In genomic region chr14:54942479-54942878, GRCm38 (mm10) we compare ENCODE assay signal across 23 mouse cellular contexts. TPM values are rescaled to one million over a fixed set of nuclear protein-coding genes. Genes with fewer than 3 reads are reported as not detected.
"Had no signal": no experiment of that assay in that cellular context is flagged by ENCODE, and none has a peak within 500 bp of the region (broad histone marks: within the 10 kb centered on the region; RNA-seq: fewer than 3 reads in every experiment).

No protein-coding gene starts in this region.

- H3K4me2 ChIP-seq: lung, embryonic 15.5 days; midbrain, embryonic 11.5 days; midbrain, embryonic 13.5 days; midbrain, embryonic 15.5 days; neural tube, embryonic 12.5 days; stomach, embryonic 15.5 days had no signal

- H3K4me3 ChIP-seq: lung, embryonic 15.5 days; megakaryocyte, embryonic 14.5 days; midbrain, embryonic 13.5 days; midbrain, embryonic 15.5 days; neural tube, embryonic 12.5 days; stomach, embryonic 15.5 days had no signal

- H3K27ac ChIP-seq: lung, embryonic 15.5 days; macrophage; midbrain, embryonic 13.5 days; midbrain, embryonic 15.5 days; neural tube, embryonic 12.5 days; stomach, embryonic 15.5 days; stomach, postnatal 0 days had no signal

- ATAC-seq: lung, postnatal 0 days; midbrain, embryonic 13.5 days; midbrain, embryonic 15.5 days had no signal

- H3K4me1 ChIP-seq: midbrain, embryonic 13.5 days; midbrain, embryonic 15.5 days; neural tube, embryonic 12.5 days; stomach, embryonic 15.5 days had no signal

- H3K27me3 ChIP-seq: midbrain, embryonic 13.5 days; midbrain, embryonic 15.5 days; neural tube, embryonic 12.5 days; stomach, embryonic 15.5 days had no signal

- H3K9me3 ChIP-seq: lung, embryonic 15.5 days; megakaryocyte, embryonic 14.5 days; midbrain, embryonic 13.5 days; midbrain, embryonic 15.5 days; neural tube, embryonic 12.5 days; stomach, embryonic 15.5 days had no signal

- H3K9ac ChIP-seq: lung, embryonic 15.5 days; midbrain, embryonic 13.5 days; midbrain, embryonic 15.5 days; neural tube, embryonic 12.5 days; stomach, embryonic 15.5 days had no signal

- DNase-seq: lung, adult 2 months; lung, postnatal 14 days; lung, postnatal 36 days; right cerebral cortex, postnatal 14 days; thymus, adult 2 months; thymus, postnatal 25 days; thymus, postnatal 4 days had no signal

- H3K36me3 ChIP-seq: lung, embryonic 15.5 days; midbrain, embryonic 13.5 days; midbrain, embryonic 15.5 days; neural tube, embryonic 12.5 days; stomach, embryonic 15.5 days had no signal

RNA-seq across cellular contexts. Expression of gene Cmtm5, which starts 6.4 kb away (rescaled TPM):
- total RNA-seq: megakaryocyte progenitor cell, adult 5-6 weeks; monocyte, adult 5-6 weeks; neutrophil, adult 5-6 weeks had no signal
- polyA plus RNA-seq: macrophage; testis, adult 2 months had no signal

RNA-seq across cellular contexts. Expression of gene Il25, which starts 10.0 kb away (rescaled TPM):
- total RNA-seq: megakaryocyte progenitor cell, adult 5-6 weeks; midbrain, postnatal 0 days; monocyte, adult 5-6 weeks; neutrophil, adult 5-6 weeks had no signal
- polyA plus RNA-seq: lung, adult 2 months; lung, postnatal 0 days; macrophage; midbrain, embryonic 11.5 days; spleen, adult 2 months; testis, adult 2 months had no signal

RNA-seq across cellular contexts. Expression of gene Efs, which starts 16.6 kb away (rescaled TPM):
- total RNA-seq: megakaryocyte progenitor cell, adult 5-6 weeks; monocyte, adult 5-6 weeks; neutrophil, adult 5-6 weeks had no signal
- polyA plus RNA-seq: macrophage had no signal

RNA-seq across cellular contexts. Expression of gene Myh6, which starts 24.2 kb away (rescaled TPM):
- total RNA-seq: megakaryocyte progenitor cell, adult 5-6 weeks; monocyte, adult 5-6 weeks; neutrophil, adult 5-6 weeks had no signal
- polyA plus RNA-seq: macrophage had no signal

RNA-seq across cellular contexts. Expression of gene Slc22a17, which starts 29.5 kb away (rescaled TPM):
- polyA plus RNA-seq: macrophage had no signal
